Mouse (Mus musculus) heart, adult 18-20 months (tissue): Measurements from ENCODE around the gene Ggcx. TPM values are rescaled to one million over a fixed set of nuclear protein-coding genes. Genes with fewer than 3 reads are reported as not detected.

Experiments
- DNase-seq, 2 experiments: peaks; one replicate each; pipeline ENCODE4 v3.0.0; 2021 to 2022; ENCODE audit warnings: mixed read lengths in 1 of 2
- total RNA-seq, 2 experiments: library from RNA; stranded (reverse); gene quantifications; 2 replicates each; pipeline ENCODE4 v1.2.3; 2021

The Ggcx gene
- total RNA-seq, 2 experiments from 2014 or later, result 26.0 to 34.2 TPM

DNA sequence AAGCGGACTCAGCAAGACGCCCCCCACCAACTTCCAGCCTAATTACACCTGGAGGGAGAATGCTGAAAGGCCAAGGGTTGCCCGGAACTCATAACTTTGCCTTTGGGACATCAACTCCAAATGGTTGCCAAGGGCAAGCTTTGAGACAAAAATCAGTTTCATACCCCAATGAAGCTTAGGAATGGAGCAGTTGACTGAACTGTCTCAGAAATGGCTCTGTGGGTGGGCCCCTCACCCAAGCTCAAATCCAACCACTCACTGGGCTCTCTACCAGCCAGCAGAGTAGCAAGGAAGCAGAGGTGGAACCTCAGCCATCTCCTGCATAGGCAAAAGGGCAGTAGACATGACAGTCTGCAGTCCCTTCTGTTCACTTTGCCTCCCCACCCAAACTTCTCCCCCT, 26.3 kb upstream of the Ggcx start:
- no peak for DNase-seq

DNA sequence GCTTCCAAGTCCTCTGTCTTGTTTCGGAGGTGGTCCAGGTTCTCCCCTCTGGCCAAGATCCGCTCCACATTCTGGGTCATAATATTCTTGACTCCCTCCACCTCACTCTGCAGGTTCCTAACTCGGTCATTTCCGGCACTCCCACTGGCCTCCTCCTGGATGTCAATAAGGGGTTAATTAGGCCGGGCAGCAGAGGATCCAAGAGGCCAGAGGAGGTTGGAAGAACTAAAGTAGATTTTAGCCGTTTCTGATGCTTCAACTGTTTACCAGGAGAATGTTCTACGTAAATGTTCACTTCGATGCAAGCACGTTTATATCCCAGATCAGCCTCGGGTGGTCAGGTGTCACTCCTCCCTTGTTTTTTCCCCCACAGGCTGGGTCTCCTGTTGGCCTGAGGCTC, 25.8 kb upstream of the Ggcx start:
- no peak for DNase-seq

DNA sequence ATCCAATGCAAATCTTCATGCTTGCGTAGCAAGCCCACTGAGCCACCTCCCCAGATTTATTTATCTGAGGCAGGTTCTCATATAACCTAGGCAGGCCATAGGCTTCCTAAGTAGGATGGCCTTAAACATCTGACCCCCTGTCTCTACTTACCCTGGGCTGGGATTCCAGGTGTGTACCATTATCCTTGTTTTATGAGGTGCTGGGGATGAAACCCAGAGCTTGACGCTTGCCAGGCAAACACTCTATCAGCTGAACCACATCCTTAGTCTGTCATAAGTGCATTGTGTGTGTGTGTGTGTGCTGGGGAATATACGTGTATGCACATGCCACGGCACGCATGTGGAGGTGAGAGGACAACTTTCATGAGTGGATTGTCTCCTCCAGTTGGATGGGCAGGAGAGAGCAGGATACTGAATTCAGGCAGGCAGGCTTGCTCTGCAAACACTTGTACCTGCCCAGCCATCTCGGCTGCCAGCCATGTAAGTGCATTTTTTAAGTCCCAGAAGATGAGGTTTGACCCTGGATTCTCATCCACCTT, 25.2 kb upstream of the Ggcx start:
- no peak for DNase-seq

DNA sequence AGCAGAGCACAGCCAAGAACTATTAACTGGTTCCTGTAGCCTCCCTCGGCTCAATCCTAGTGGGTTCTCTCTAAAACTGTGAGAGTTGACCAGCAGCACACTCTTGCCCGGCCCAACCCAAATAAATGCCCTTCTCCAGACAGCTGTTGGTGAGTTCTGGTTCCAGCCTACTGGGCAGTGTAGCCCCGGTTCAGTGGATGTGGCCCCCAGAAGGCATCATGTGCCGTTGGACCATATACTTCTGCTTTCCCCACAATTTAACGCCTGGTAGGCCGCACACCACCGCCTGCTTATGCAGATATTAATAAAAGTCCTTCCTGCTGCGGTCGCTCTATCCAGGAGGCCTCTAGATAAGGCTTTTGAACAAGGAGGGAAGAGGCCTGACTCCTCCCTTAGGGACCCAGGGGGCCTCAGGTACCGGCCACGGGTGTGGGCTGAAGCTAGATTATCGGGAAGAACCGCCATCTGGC, 24.6 kb upstream of the Ggcx start:
- no peak for DNase-seq

DNA sequence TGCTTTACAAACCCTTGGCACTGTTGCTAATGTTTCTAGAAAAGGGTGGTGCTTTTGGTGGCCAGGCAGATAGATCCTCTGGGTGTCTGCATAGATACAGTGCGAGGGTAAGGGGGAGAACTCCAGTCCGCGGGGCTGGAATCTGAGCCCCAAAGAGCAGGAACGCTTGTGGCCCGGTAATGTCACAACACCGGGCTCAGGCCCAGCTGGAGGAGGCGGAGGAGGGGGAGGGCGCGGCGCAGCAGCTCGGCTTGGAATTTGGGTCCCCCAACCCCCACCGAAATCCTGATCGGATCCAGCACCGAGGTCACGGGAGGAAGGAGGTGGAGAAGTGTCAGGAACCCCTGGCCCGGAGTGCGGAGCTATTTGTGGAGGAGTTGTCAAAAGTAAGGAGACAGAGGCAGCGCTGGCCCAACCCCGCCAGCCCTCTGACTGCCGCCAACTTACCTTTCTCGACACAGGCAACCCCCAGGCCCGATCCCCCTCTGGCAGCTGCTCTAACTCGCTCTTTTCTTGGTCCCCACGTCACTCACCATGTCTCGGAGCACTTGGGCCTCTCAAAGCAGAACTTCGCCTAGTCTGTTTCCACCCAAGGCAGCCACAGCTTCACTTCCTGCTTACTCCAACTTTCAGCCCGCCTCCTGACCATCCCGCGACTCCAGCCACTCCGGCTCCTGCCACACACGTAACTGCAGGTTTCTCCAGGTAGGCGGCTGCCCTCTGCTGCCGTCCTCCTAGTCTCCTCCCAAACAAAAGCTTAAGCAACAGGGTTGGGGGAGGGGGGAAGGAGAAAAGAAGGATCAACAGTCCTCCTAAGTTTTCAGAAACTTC, 24.0 kb upstream of the Ggcx start, which contains the start of gene Vamp8:
Gene Vamp8, minus strand, starts transcription at position 763 of the 831 bp plus-strand sequence.
- DNase-seq, result peak; percentile 95

DNA sequence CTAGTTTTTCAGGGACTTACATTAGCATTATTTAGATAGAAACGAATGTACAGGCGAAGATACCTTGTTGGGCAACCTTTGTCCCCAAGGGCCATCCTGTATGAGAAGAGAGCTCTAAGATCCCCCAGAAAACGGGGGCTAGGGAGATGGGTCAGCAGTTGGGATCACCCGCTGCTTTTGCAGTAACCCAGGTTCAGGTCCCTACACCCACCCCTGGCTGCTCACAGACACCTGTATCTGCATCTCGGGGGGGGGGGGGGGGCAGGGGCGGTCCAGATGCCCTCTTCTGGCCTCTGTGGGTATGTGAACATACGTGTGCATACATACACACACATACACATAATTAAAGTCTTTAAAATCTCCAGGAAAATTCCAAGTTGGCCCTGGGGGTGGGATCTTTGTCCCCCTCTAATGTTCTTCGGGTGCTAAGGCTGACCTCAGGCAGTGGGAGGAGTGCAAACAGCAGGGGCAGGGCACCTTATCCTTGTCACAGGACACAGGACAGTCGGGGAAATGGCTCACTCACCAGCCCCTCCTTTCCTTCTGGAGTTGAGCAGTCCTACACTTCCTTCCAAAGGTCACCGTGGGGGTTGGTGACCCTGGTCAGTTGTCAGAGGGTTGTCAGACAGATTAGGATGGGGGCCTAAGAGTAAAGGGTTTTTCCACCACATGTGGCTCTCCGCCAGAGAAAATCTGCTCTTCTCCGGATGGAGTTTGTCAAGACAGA, 23.1 kb upstream of the Ggcx start:
- DNase-seq, result peak; percentile 82 to 88

DNA sequence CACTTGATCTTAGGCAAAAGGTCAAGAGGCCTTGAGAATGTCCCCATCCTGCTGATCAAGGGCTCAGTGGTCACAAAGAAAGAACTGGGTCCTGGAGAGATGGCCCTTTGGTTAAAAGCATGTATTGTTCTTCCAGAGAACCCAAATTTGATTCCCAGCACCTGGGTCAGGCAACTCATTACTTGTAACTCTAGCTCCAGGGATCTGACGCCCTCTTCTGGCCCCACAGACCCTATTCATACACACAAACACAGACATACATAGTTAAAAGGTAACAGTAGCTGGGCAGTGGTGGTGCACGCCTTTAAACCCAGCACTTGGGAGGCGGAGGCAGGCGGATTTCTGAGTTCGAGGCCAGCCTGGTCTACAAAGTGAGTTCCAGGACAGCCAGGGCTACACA, 21.8 kb upstream of the Ggcx start:
- DNase-seq, result no peak

DNA sequence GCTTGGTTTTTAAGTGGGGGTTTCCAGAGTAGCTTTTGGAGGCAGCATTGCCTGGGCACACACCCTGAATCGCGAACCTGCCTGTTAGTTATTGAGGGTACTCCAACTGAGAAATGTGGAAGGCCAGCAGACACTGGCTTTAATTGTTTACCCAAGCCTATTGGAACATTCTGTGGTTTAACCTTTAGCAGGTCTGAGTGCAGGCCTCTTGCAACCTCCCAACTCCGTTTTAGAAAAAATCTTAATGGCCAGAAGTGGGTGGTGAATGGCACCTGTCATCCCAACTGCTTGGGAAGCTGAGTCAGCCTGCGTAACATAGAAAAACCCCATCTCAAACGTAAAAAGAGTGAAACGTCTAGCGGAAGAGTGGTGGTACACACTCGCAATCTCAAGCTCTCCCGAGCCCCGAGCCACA, 17.3 kb upstream of the Ggcx start:
- DNase-seq, result no peak

DNA sequence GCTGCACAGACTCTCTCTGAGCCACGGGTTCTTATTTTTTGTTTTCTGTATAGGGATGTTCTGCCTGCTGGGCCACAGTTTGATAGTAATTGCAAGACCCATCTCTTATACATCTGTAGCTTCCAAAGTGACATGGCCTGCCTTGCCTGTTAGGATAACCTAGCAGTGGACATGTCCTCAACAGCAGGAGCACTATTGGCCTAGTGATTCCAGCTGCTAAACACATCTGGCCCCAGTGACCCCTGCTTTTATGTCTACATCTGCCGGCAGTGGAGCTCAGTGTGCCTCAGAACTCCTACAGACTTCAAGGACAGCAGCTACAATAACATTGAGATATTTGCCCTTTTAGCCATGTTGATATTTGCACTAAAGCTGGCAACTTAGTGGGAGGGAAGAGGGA, 14.1 kb upstream of the Ggcx start:
- no peak for DNase-seq

DNA sequence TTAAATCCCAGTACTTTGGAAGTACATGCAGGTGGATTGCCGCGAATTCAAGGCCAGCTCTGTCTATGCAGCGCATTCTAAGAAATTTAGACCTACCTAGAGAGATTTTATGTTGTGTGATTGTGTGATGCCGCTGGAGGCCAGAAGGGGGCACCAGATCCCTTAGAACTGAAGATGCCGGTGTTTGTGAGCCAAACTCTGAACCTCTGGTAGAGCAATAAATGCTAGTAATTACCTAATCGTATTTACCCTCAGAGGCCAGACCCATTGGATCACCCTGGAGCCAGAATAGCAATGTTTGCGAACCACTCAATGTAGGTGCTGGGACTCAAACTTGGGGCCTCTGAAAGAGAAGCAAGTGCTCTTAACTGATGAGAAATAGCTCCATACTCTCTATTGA, 12.2 kb upstream of the Ggcx start:
- peak; percentile 74 to 92 for DNase-seq

DNA sequence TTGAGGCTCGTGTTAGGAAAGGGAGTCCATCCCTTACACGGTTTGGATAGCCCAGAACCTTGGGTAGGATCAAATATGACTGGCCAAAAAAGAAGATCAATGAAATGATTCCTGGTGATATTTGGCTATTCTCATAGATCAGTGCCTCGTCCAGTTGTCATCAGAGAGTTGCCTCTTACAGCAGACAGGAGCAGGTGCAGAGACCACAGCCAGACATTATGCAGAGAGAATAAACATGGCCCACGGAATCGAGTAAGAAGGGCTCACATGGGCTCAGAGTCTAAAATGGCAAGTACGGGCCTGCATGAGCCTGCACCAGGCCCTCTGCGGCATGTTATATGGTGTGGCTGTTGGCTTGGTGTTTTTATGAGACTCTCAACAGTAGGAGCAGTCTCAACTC, 8.8 kb upstream of the Ggcx start:
- no peak for DNase-seq

DNA sequence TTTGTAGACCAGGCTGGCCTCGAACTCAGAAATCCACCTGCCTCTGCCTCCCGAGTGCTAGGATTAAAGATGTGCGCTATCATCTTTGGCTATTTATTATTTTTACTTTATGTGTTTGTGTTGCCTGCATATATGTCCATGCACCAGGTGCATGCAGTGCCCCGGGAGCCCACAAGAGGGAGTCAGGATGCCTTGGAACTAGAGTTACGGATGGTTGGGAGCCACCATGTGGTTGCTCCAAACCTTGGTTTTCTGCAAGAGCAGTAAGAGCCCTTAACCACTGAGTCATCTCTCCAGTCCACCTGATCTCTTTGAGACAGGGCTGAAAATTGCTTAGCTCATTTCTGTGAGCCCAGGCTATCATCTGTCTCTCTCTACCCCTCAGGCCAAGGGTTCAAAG, 7.0 kb upstream of the Ggcx start:
- DNase-seq, result peak; percentile 79 to 92

DNA sequence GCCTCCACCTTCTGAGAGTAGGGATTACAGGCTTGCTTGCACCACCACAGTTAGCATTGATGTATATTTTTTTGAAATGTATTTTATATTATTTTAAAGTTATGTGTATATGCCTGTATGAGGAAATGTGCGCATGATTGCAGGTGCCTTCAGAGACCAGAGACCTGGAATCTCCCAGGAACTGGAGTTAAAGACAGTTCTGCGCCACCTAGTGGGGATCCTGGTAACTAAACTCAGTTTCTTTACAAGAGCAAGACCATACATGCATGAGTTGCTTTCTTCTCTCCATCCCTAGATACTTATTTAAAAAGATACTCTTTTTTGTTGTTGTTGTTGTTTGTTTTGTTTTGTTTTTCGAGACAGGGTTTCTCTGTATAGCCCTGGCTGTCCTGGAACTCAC, 4.5 kb upstream of the Ggcx start:
- DNase-seq, result peak; percentile 46 to 86

DNA sequence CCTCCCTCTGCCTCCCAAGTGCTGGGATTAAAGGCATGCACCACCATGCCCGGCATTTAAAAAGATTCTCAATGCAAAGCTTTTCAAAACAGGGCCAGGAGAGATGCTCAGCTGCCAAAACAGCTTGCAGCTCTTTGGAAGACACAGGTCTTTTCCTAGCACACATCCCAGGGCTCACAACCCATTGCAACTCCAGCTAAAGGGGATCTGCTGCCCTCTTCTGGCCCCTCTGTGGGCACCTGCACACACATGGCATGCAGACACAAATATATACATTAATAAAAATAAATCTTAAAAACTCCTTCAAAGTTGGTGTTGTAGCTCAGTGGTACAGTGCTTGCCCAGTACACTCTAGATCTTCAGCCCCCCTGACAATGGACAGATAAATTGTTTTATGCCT, 4.1 kb upstream of the Ggcx start:
- DNase-seq, result no peak

DNA sequence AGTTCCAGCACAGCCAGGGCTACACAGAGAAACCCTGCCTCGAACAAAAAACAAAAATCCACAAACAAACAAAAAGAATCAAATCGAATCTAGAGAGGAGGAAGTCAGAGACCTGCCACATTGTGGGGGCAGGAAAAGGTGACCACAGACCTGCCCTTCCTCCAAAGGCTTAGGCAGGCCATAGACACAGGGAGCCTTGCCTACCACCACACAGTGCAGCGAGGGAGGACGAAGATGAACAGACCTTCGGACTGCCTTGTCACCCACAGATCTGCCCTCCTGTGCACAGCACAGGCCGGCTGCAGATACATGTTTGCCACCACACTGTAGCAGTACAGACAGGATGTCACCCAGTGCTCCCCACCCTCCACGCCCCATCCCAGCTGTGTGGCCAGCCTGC, 3.6 kb upstream of the Ggcx start:
- no peak for DNase-seq

DNA sequence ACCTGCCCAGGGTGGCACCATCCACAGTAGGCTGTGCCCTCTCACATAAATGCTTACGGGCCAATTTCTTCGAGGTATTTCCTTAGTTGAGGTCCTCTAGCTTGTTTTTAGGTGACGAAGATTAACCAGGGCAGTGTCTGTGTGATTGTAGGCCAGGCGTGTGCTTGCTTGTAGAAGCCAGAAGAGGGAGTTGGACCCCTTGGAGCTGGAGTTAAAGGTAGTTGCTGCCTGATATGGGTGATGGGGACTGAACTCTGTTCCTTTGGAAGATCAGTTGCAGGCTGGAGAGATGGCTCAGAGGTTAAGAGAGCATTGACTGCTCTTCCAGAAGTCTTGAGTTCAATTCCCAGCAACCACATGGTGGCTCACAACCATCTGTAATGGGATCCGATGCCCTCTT, 1.1 kb downstream of the Ggcx start:
- no peak for DNase-seq

DNA sequence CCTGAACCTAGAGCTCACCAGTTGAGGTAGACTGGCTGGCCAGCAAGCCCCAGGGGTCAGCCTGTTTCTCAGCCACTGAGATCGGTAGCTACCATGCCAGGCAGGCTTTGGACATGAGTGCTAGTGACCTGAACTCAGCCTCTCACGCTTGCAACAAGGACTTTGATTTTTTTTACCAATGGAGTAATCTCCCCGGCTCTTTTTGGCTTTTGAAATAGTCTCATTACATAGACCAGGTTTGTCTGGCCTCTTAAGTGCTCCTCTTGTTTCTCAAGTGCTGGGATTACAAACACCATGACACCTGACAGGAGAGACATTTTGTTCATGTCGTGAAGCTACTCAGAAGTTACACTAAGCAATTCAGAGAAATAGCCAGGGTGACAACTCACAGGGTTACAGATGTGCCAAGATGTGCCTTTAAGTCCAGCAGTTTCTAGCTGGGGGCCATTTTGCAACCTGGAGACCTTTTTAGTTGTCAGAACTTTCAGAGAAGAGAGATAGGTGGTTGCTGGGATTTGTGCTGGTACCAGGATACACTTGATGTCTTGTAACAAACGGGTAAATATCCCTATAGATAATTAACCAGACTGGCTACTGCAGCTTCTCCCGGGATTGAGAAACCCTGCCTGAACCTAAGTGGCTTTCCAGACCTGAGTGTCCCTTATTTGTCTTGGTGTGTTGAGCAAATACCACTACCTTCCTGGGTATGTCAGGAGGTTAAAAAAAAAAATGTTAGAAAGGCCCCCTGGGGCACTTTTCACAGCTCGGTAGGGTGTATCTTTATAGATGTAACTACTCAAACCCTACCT, 2.1 kb downstream of the Ggcx start:
- DNase-seq, result no peak

DNA sequence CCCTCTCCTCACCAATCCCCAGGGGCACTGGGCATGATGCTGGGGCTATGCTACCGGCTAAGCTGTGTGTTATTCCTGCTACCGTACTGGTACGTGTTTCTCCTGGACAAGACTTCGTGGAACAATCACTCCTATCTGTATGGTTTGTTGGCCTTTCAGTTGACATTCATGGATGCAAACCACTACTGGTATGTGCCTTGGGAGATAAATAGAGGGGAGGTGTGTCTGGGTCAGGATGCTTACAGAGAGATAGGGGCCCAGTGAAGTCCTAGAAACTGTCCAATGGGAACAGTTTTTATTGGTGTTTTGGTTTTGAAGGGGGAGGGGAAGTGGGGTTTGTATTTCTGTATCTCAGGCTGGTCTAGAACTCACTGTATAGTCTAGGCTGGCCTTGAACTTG, 4.2 kb downstream of the Ggcx start:
- DNase-seq, result no peak

DNA sequence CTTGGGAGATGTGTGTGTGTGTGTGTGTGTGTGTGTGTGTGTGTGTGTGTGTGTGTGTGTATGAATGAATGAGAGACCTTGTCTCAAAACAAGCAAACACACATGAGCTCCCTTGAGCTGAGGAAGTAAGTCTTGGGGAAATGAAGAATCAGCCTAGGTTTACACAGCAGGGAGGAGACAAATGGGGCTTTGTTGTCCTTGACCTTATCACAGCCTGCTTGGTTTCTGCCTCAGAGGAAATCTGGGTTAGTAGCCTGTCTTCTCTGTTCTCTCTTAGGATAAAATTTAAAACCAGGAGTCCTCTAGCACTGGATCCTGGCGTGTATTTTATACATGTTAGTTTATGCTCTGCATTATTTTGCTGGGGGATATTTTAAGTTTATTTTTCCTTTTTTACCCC, 5.7 kb downstream of the Ggcx start:
- DNase-seq, result no peak

DNA sequence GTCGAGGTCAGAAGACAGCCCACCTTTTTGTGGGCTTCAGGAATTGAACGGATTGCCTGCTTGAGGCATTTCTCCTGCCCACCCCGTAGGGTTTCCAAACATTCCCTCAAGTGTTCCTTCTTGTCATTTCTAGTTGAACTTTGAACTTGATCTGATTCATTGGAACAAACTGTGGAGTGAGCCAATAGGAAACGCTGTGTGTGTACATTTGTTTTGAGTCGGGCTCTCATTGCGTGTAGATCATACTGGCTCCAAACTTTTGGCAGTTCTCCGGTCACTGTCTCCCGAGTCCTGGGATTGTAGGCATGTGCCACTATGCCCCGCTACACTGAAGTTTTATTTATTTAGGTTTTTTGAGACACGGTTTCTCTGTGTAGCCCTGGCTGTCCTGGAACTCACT, 6.8 kb downstream of the Ggcx start:
- DNase-seq, result no peak

DNA sequence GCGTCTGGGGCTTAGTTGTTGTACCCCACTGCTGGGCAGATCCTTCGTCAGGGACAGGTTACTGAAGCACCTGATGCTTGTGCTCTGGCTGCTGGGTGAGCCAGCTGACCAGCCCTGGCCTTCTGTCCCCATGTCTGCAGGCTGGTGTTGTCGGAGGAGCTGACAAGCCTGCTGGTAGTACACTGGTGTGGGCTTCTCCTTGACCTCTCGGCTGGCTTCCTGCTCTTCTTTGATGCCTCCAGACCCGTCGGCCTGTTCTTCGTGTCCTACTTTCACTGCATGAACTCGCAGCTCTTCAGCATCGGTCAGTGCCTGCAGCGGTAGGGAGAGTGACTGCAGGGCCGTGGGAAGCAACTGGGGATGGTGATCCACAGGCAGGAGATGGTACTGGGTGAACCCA, 11.5 kb downstream of the Ggcx start:
- DNase-seq, result no peak

DNA sequence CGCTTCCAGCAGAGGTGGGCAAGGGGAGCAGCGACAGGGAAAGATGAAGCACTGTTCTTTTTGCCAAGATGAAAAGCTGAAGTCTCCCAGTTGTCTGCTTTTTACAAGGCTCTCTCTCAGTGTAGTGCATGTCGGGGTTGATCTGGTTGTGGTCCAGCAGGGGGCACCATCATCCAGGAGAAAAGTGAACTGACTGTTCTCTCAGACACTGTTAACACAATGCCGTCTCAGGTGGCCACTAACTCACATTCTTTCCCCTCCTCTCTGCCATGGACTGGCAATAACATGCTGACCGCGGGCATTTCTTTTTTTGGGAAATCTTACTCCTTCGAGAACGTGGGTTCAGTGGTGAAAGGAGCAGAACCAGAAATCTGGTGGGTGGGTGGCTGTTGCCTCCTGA, 13.9 kb downstream of the Ggcx start:
- peak; percentile 71 to 89 for DNase-seq
